Mouse (Mus musculus): ENCODE measurements around the gene Cetn4. TPM values are rescaled to one million over a fixed set of nuclear protein-coding genes. Genes with fewer than 3 reads are reported as not detected.

The Cetn4 gene
- total and polyA plus RNA-seq, 3 experiments: 0.89 to 2.2 (median 1.4) TPM

- in situ Hi-C loops (cut with MboI; ENCODE audit: low pct_ligation_motif_present, low pct_unique_long_range_greater_than_20kb, low sequenced_read_pairs) (no loop called here), dilution Hi-C loops (cut with MboI; ENCODE audit: extremely low pct_ligation_motif_present, extremely low pct_unique_long_range_greater_than_20kb, low sequenced_read_pairs) (no loop called here)
These were observed 42.2 kb upstream of the Cetn4 start for GRCm38 (mm10) chr3:37354737-37355136.

DNA sequence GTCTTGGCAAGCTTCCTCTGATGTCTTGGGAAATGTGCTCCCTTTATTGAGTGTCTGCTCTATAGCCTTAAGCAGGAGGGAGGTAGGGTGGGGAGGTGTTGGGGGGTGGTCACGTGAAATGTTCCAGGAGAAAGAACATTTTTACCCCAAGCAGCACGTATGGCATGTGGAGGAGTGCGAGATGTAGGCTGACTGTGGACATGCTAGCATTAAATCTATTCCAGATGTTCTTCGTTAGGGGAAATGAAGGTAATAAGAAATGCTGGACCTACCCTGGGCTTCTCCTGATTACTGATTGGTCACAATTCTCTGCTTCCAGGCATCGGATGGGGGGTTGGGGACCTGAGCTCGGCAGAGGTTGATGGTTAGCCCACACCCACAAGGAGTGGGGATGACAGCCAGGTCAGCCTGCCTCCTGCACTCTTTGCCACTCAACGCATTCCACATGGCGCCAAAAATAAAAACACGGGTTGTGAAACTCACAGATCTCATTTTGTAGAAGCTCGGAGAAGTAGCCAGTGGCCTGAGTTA, 41.5 kb upstream of the Cetn4 start:
- dilution Hi-C loops (cut with MboI; ENCODE audit: extremely low pct_ligation_motif_present, extremely low pct_unique_long_range_greater_than_20kb, low sequenced_read_pairs): no loop called here
- no peak for TF ChIP-seq EP300 (IDR thresholded peaks at IDR 0.05; ENCODE audit: low read length)

More at GRCm38 (mm10) chr3:37354737-37355136, 42.2 kb upstream of the Cetn4 start:
- no peak for DNase-seq (ENCODE audit: extremely low read depth)
- Histone ChIP-seq H3K79me2 (replicated peaks; ENCODE audit: control insufficient read depth, extremely low read depth, insufficient read depth, poor library complexity, severe bottlenecking) (no peaks in the 10 kb centered on the region), H3K9me3 (replicated peaks; ENCODE audit: low read length) (no peaks in the 10 kb centered on the region), H3K4me1 (ENCODE audit: control insufficient read depth in 1 of 2, insufficient read depth in 2 of 2) (no peaks in the 10 kb centered on the region), H3K4me3 (replicated peaks in 1 of 3; ENCODE audit: low read depth in 2 of 3, low read length in 2 of 3, poor library complexity in 1 of 3) (no peak overlapping the region), H3K27me3 (replicated peaks) (no peaks in the 10 kb centered on the region), H3K4me2 (ENCODE audit: insufficient read depth, low read depth, poor library complexity, severe bottlenecking) (no peak overlapping the region), H3K36me3 (replicated peaks in 1 of 2; ENCODE audit: control insufficient read depth in 1 of 2, insufficient read depth in 1 of 2, low read length in 1 of 2) (no peaks in the 10 kb centered on the region), H3K9ac (ENCODE audit: insufficient read depth, low read depth) (no peak overlapping the region), H3K27ac (ENCODE audit: insufficient read depth, low read depth) (no peak overlapping the region)
- no peak for TF ChIP-seq ELF1 (IDR thresholded peaks at IDR 0.05; ENCODE audit: low read depth, low read length)

DNA sequence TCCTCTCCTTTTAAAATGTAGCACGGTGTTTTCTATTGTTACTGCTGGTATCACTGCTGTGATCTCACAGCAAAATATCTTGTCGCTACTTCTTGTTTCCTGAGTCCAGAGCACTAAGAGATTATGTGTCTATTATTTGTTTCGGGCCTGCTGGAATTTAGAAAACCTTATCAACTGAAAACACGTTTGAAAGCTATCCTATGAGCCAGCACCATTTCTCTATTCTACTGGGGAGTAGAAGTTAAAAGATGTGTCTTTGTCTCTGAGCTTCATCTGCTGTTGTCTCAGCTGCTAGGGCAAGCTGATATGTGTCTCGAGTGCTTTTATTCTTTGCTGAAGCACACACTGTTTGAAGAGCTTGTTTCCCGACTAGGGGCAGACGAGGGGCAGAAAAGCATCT, 37.9 kb upstream of the Cetn4 start:
- Histone ChIP-seq H3K4me1 (ENCODE audit: control insufficient read depth in 1 of 2, insufficient read depth in 2 of 2) (no peaks in the 10 kb centered on the region; a peak in 1 of 4 replicates), H3K79me2 (replicated peaks; ENCODE audit: control insufficient read depth, extremely low read depth, insufficient read depth, poor library complexity, severe bottlenecking) (no peaks in the 10 kb centered on the region), H3K36me3 (replicated peaks in 1 of 2; ENCODE audit: control insufficient read depth in 1 of 2, insufficient read depth in 1 of 2, low read length in 1 of 2) (no peaks in the 10 kb centered on the region), H3K9ac (ENCODE audit: insufficient read depth, low read depth) (no peak overlapping the region), H3K4me2 (ENCODE audit: insufficient read depth, low read depth, poor library complexity, severe bottlenecking) (no peak overlapping the region), H3K27ac (ENCODE audit: insufficient read depth, low read depth) (no peak overlapping the region), H3K27me3 (replicated peaks) (no peaks in the 10 kb centered on the region), H3K9me3 (replicated peaks; ENCODE audit: low read length) (no peaks in the 10 kb centered on the region), H3K4me3 (replicated peaks in 1 of 3; ENCODE audit: low read depth in 2 of 3, low read length in 2 of 3, poor library complexity in 1 of 3) (no peak overlapping the region)
- dilution Hi-C loops (cut with MboI; ENCODE audit: extremely low pct_ligation_motif_present, extremely low pct_unique_long_range_greater_than_20kb, low sequenced_read_pairs): no loop called here
- TF ChIP-seq ELF1 (IDR thresholded peaks at IDR 0.05; ENCODE audit: low read depth, low read length) (no peak), CTCF (conservative IDR thresholded peaks at IDR 0.05 in 1 of 2, IDR thresholded peaks at IDR 0.05 in 1 of 2; ENCODE audit: low read depth in 2 of 2, low read length in 2 of 2) (no peak), PAX5 (IDR thresholded peaks at IDR 0.05; ENCODE audit: low read length) (no peak), CHD1 (IDR thresholded peaks at IDR 0.05; ENCODE audit: low read depth, low read length) (no peak), HCFC1 (IDR thresholded peaks at IDR 0.05; ENCODE audit: low read depth, low read length) (no peak)
- no peak for DNase-seq (ENCODE audit: extremely low read depth)
- in situ Hi-C loops (cut with MboI; ENCODE audit: low pct_ligation_motif_present, low pct_unique_long_range_greater_than_20kb, low sequenced_read_pairs): no loop called here

More for the DNA sequence above, 41.5 kb upstream of the Cetn4 start:
- Histone ChIP-seq H3K9me3 (replicated peaks; ENCODE audit: low read length) (no peaks in the 10 kb centered on the region), H3K4me2 (ENCODE audit: insufficient read depth, low read depth, poor library complexity, severe bottlenecking) (no peak overlapping the region), H3K4me1 (ENCODE audit: control insufficient read depth in 1 of 2, insufficient read depth in 2 of 2) (no peaks in the 10 kb centered on the region), H3K9ac (ENCODE audit: insufficient read depth, low read depth) (no peak overlapping the region), H3K27ac (ENCODE audit: insufficient read depth, low read depth) (no peak overlapping the region), H3K4me3 (replicated peaks in 1 of 3; ENCODE audit: low read depth in 2 of 3, low read length in 2 of 3, poor library complexity in 1 of 3) (no peak overlapping the region), H3K79me2 (replicated peaks; ENCODE audit: control insufficient read depth, extremely low read depth, insufficient read depth, poor library complexity, severe bottlenecking) (no peaks in the 10 kb centered on the region), H3K36me3 (replicated peaks in 1 of 2; ENCODE audit: control insufficient read depth in 1 of 2, insufficient read depth in 1 of 2, low read length in 1 of 2) (no peaks in the 10 kb centered on the region), H3K27me3 (replicated peaks) (no peaks in the 10 kb centered on the region)
- DNase-seq (ENCODE audit: extremely low read depth): no peak
- in situ Hi-C loops (cut with MboI; ENCODE audit: low pct_ligation_motif_present, low pct_unique_long_range_greater_than_20kb, low sequenced_read_pairs): no loop called here

DNA sequence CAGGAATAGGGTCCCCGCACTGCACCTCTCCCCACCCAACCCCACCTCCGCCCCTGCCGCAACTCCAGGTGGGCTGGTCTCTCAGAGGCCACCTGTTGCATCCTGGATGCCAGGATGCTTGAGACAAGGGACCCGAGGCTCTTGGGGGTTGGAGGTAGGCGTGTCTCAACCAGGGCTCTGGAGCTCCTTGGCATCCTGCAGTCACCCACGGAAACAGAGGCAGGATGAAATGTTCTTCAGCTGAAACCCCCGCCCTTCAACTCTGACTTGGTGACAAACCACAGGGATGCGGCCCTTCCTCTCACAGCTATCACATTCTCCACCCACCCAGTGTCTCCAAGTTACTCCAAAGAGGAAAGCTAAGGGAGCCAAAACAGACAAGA, 36.6 kb upstream of the Cetn4 start:
- Histone ChIP-seq H3K4me1 (ENCODE audit: control insufficient read depth in 1 of 2, insufficient read depth in 2 of 2) (peaks cover 0 to 3% of the 10 kb centered on the region in 2 experiments; a peak in 3 of 4 replicates), H3K79me2 (replicated peaks; ENCODE audit: control insufficient read depth, extremely low read depth, insufficient read depth, poor library complexity, severe bottlenecking) (no peaks in the 10 kb centered on the region), H3K9ac (ENCODE audit: insufficient read depth, low read depth) (no peak overlapping the region), H3K36me3 (replicated peaks in 1 of 2; ENCODE audit: control insufficient read depth in 1 of 2, insufficient read depth in 1 of 2, low read length in 1 of 2) (no peaks in the 10 kb centered on the region), H3K27ac (ENCODE audit: insufficient read depth, low read depth) (no peak overlapping the region), H3K4me3 (replicated peaks in 1 of 3; ENCODE audit: low read depth in 2 of 3, low read length in 2 of 3, poor library complexity in 1 of 3) (no peak overlapping the region), H3K27me3 (replicated peaks) (peaks cover 3% of the 10 kb centered on the region), H3K9me3 (replicated peaks; ENCODE audit: low read length) (no peaks in the 10 kb centered on the region), H3K4me2 (ENCODE audit: insufficient read depth, low read depth, poor library complexity, severe bottlenecking) (no peak overlapping the region)
- TF ChIP-seq NRF1 (IDR thresholded peaks at IDR 0.05; ENCODE audit: low read depth, low read length): no peak
- TF ChIP-seq ZMIZ1 (IDR thresholded peaks at IDR 0.05; ENCODE audit: low read depth, low read length): no peak
- no peak for TF ChIP-seq CHD1 (IDR thresholded peaks at IDR 0.05; ENCODE audit: low read depth, low read length)
- TF ChIP-seq ZC3H11A (IDR thresholded peaks at IDR 0.05; ENCODE audit: low read depth, low read length): no peak
- no peak for TF ChIP-seq ZNF384 (IDR thresholded peaks at IDR 0.05; ENCODE audit: low read depth, low read length)
- no peak for TF ChIP-seq EP300 (IDR thresholded peaks at IDR 0.05; ENCODE audit: low read length)
- no peak for TF ChIP-seq BHLHE40 (IDR thresholded peaks at IDR 0.05; ENCODE audit: low read depth, low read length)
- no peak for TF ChIP-seq MXI1 (IDR thresholded peaks at IDR 0.05; ENCODE audit: low read depth, low read length)
- no peak for TF ChIP-seq SIN3A (IDR thresholded peaks at IDR 0.05; ENCODE audit: low read length)
- TF ChIP-seq SMC3 (IDR thresholded peaks at IDR 0.05; ENCODE audit: low read depth, low read length): no peak
- TF ChIP-seq RCOR1 (conservative IDR thresholded peaks at IDR 0.05; ENCODE audit: low read depth, low read length): no peak
- no peak for TF ChIP-seq POLR2AphosphoS2 (IDR thresholded peaks at IDR 0.05; ENCODE audit: low read depth, low read length)
- no peak for TF ChIP-seq IRF4 (IDR thresholded peaks at IDR 0.05; ENCODE audit: low read depth, low read length)
- TF ChIP-seq TCF12 (IDR thresholded peaks at IDR 0.05; ENCODE audit: low read depth, low read length): no peak
- dilution Hi-C loops (cut with MboI; ENCODE audit: extremely low pct_ligation_motif_present, extremely low pct_unique_long_range_greater_than_20kb, low sequenced_read_pairs): no loop called here
- DNase-seq (ENCODE audit: extremely low read depth): no peak
- in situ Hi-C loops (cut with MboI; ENCODE audit: low pct_ligation_motif_present, low pct_unique_long_range_greater_than_20kb, low sequenced_read_pairs): no loop called here
